Mouse (Mus musculus) heart, adult 2 months (tissue): ENCODE measurements around the gene Mtmr4. TPM values are rescaled to one million over a fixed set of nuclear protein-coding genes. Genes with fewer than 3 reads are reported as not detected.

Experiments used
- DNase-seq, 2 experiments: peaks; one replicate each; pipeline ENCODE4 v3.0.0; 2021
- H3K27ac ChIP-seq: fragments of 200-600 bp; 2 replicates; pipeline ENCODE4 v1.8.1; 2022
- H3K27me3 ChIP-seq: fragments of 200-500 bp; 2 replicates; pipeline ENCODE4 v1.6.1; 2012; ENCODE audit warnings: mild to moderate bottlenecking, low read length, inconsistent platforms, mixed read lengths; ENCODE audit not compliant: control insufficient read depth, insufficient read depth
- H3K36me3 ChIP-seq: fragments of 200-500 bp; 2 replicates; pipeline ENCODE4 v1.6.1; 2012; ENCODE audit warnings: low read length, inconsistent platforms; ENCODE audit not compliant: control insufficient read depth, insufficient read depth
- H3K4me1 ChIP-seq: fragments of 200-500 bp; 2 replicates; pipeline ENCODE4 v1.6.1; 2011; ENCODE audit warnings: low read length; ENCODE audit not compliant: control insufficient read depth, insufficient read depth
- H3K4me3 ChIP-seq: fragments of 200-600 bp; 2 replicates; pipeline ENCODE4 v1.8.1; 2022
- H3K79me2 ChIP-seq: fragments of 200-500 bp; replicated peaks from 2 replicates; pipeline ENCODE4 v1.6.1; 2012; ENCODE audit warnings: mild to moderate bottlenecking, inconsistent platforms, low read length, moderate library complexity, mixed read lengths; ENCODE audit not compliant: control insufficient read depth, insufficient read depth
- H3K9ac ChIP-seq: fragments of 200-500 bp; 2 replicates; pipeline ENCODE4 v1.6.1; 2012; ENCODE audit warnings: low read depth, mild to moderate bottlenecking, control low read depth, inconsistent platforms, low read length, mixed read lengths
- CTCF ChIP-seq: fragments of 200-600 bp; IDR thresholded peaks from 2 replicates; pipeline ENCODE4 v1.8.1; 2022; ENCODE audit warnings: antibody characterized with exemption, mild to moderate bottlenecking, moderate library complexity
- EP300 ChIP-seq: fragments of 200-500 bp; IDR thresholded peaks from 2 replicates; pipeline ENCODE4 v1.6.1; 2011; ENCODE audit warnings: low read depth, low read length, control low read depth; ENCODE audit not compliant: insufficient read depth
- POLR2A ChIP-seq: fragments of 200-500 bp; IDR thresholded peaks from 2 replicates; pipeline ENCODE4 v1.6.1; 2011; ENCODE audit warnings: mild to moderate bottlenecking, low read depth, low read length, control low read depth; ENCODE audit not compliant: insufficient read depth
- WGBS: fragments of 180-500 bp; shearing (Covaris S2); methylation state at CpG from one replicate; pipeline ENCODE4 v1.1.7; 2018; 5-methylcytosine and 5-hydroxymethylcytosine counted together
- intact Hi-C: fragments of 180-260 bp; cut with DNase I; formaldehyde crosslinking; loops from one replicate; pipeline ENCODE4 v1.15.1; 2025
- polyA plus RNA-seq: library from polyadenylated mRNA; depleted of rRNA; stranded (reverse); fragments of >200 nt; gene quantifications from 2 replicates; pipeline ENCODE4 v1.2.3, GENCODE M21; 2012
- total RNA-seq, 2 experiments: library from RNA; stranded (reverse); gene quantifications; 2 replicates each; pipeline ENCODE4 v1.2.3; 2021

Gene Mtmr4
- total and polyA plus RNA-seq, 3 experiments: 7.9 to 27.8 (median 24.7) TPM

DNA sequence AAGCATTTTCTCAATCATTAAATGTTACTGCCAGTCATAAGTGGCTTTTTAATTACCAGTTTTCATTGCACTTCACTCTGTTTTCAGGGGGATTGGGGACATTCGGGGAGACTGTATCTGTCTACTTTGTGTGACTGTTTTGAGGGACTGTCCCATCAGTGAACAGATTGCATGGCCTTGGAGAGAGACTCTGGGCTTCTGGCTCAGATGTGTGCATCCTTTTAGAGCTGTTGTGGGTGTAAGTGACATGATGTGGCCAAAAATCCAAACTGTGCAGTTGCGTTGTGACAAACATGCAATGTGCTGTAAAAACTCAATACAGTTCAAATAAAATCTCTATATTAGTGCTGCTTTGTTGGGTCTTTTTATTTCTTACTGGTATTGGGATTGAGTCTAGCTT is 24.0 kb downstream of the Mtmr4 start:
- H3K36me3 ChIP-seq: no peaks in the 10 kb centered on the region; the same call in none of the 2 replicates

GRCm38 (mm10) chr11:87616790-87617474 is 25.0 kb downstream of the Mtmr4 start, which contains the start of gene Hsf5:
TSS of gene Hsf5 (plus strand) at chr11:87617164.
- 90% methylated on average over 64 of the region's 69 CpGs for WGBS
- DNase-seq: no peak
- Histone ChIP-seq H3K79me2 (no peaks in the 10 kb centered on the region; the same call in 1 of the 2 replicates), H3K27me3 (no peaks in the 10 kb centered on the region), H3K36me3 (no peaks in the 10 kb centered on the region; the same call in none of the 2 replicates), H3K4me1 (no peaks in the 10 kb centered on the region), H3K9ac (no peak within 1 kb of the TSS), H3K27ac (no peak within 1 kb of the TSS), H3K4me3 (no peak within 1 kb of the TSS)
- intact Hi-C loops: no loop called here
- no peak for TF ChIP-seq POLR2A
- TF ChIP-seq CTCF: no peak
- no peak for TF ChIP-seq EP300

More for the DNA sequence above, 24.0 kb downstream of the Mtmr4 start:
- no peak for TF ChIP-seq POLR2A
- no peak for TF ChIP-seq EP300
- no peak for TF ChIP-seq CTCF
- Histone ChIP-seq H3K9ac (no peak overlapping the region), H3K4me1 (no peaks in the 10 kb centered on the region), H3K4me3 (no peak overlapping the region), H3K79me2 (no peaks in the 10 kb centered on the region; the same call in 1 of the 2 replicates), H3K27me3 (no peaks in the 10 kb centered on the region), H3K27ac (no peak overlapping the region)
- DNase-seq: no peak
- 98% methylated on average over 2 of the region's 2 CpGs for WGBS
- intact Hi-C loops: no loop called here

GRCm38 (mm10) chr11:87617606-87618005 is 25.6 kb downstream of the Mtmr4 start:
- H3K4me3 ChIP-seq: no peak overlapping the region
- H3K4me1 ChIP-seq: no peaks in the 10 kb centered on the region
- intact Hi-C loops: no loop called here
- H3K9ac ChIP-seq: no peak overlapping the region
- no peaks in the 10 kb centered on the region; the same call in none of the 2 replicates for H3K36me3 ChIP-seq
- H3K79me2 ChIP-seq: no peaks in the 10 kb centered on the region; the same call in 1 of the 2 replicates
- TF ChIP-seq POLR2A (no peak), CTCF (no peak), EP300 (no peak)
- no peaks in the 10 kb centered on the region for H3K27me3 ChIP-seq
- no peak for DNase-seq
- H3K27ac ChIP-seq: no peak overlapping the region
- WGBS: 94% methylated on average over 32 of the region's 32 CpGs

- Histone ChIP-seq H3K4me3 (no peak overlapping the region), H3K36me3 (no peaks in the 10 kb centered on the region; the same call in 1 of the 2 replicates), H3K79me2 (no peaks in the 10 kb centered on the region), H3K9ac (no peak overlapping the region), H3K27ac (no peak overlapping the region), H3K4me1 (no peaks in the 10 kb centered on the region), H3K27me3 (no peaks in the 10 kb centered on the region)
- intact Hi-C loops: no loop called here
- 80% methylated on average over 4 of the region's 4 CpGs for WGBS
- no peak for DNase-seq
- TF ChIP-seq CTCF (no peak), POLR2A (no peak), EP300 (no peak)
Measured at GRCm38 (mm10) chr11:87623160-87623559, 31.2 kb downstream of the Mtmr4 start.

GRCm38 (mm10) chr11:87629859-87630258 is 37.9 kb downstream of the Mtmr4 start:
- Histone ChIP-seq H3K36me3 (no peaks in the 10 kb centered on the region), H3K27me3 (no peaks in the 10 kb centered on the region), H3K4me1 (no peaks in the 10 kb centered on the region), H3K4me3 (no peak overlapping the region), H3K27ac (no peak overlapping the region), H3K9ac (no peak overlapping the region), H3K79me2 (no peaks in the 10 kb centered on the region)
- WGBS: 13% methylated on average over 10 of the region's 10 CpGs
- TF ChIP-seq POLR2A (no peak), CTCF (peak; percentile 78), EP300 (no peak)
- DNase-seq: no peak
- intact Hi-C loops: no loop called here

DNA sequence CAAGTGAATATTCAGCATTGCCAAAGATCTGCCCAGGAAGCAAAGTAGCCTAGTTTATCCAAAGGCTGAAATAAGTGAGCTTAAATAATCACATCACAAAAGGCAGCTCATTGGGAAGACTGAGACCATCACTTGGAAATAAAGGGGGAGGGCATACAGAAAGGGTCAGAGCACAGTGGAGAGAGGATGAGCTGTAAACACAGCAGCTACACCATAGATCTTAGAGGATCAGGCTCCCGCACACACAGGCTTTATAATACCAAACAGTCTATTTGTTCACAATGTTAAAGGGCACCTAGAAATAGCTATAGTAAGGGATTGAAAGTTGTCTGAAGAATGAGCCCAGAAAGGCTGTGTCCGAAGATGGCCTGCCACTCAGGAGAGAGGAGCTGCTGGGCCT is 46.8 kb downstream of the Mtmr4 start:
- Histone ChIP-seq H3K79me2 (no peaks in the 10 kb centered on the region), H3K36me3 (no peaks in the 10 kb centered on the region), H3K4me3 (peak overlapping the region; percentile 52), H3K27ac (peak overlapping the region; percentile 83), H3K4me1 (no peaks in the 10 kb centered on the region; the same call in 1 of the 2 replicates), H3K9ac (peak overlapping the region; percentile 98), H3K27me3 (no peaks in the 10 kb centered on the region)
- intact Hi-C loops: no loop called here
- no peak for TF ChIP-seq CTCF
- TF ChIP-seq POLR2A: no peak
- no peak for TF ChIP-seq EP300
- no peak for DNase-seq
- 45% methylated on average over 2 of the region's 2 CpGs for WGBS
